Mouse (Mus musculus): ENCODE data around the gene Uxs1. TPM values are rescaled to one million over a fixed set of nuclear protein-coding genes. Genes with fewer than 3 reads are reported as not detected.

The Uxs1 gene
- polyA plus RNA-seq, 1 experiment from 2014 or later = 16.9 TPM

Other genes starting within 250 kb of the Uxs1 start
- gene 1500015O10Rik, start 97.2 kb downstream of the Uxs1 start, polyA plus RNA-seq (2014; fragmentation: Nextera tagmentation; extraction: Ambion mirVana) = 2.6 and 4.2 TPM in 2 replicates
- 60.4 and 63.6 TPM in 2 replicates for gene Tpp2, start 105.8 kb upstream of the Uxs1 start, polyA plus RNA-seq (2014; fragmentation: Nextera tagmentation; extraction: Ambion mirVana)
- gene Mettl21c, start 192.2 kb upstream of the Uxs1 start, polyA plus RNA-seq (2014; fragmentation: Nextera tagmentation; extraction: Ambion mirVana) = 0.48 and 0.88 TPM in 2 replicates
- 0.14 and 0.23 TPM in 2 replicates for gene Gm8251, start 234.1 kb upstream of the Uxs1 start, polyA plus RNA-seq (2014; fragmentation: Nextera tagmentation; extraction: Ambion mirVana)

All from stomach, embryonic 14.5 days (tissue).